Mouse (Mus musculus) heart, embryonic 11.5 days (tissue): Measurements from ENCODE around the gene Ctrc. TPM values are rescaled to one million over a fixed set of nuclear protein-coding genes. Genes with fewer than 3 reads are reported as not detected.

Experiments used
- ATAC-seq: fragments of 200-750 bp; cut with Nextera tagmentation; replicated peaks from 2 replicates; pipeline ENCODE4 v1.8.0; 2017; ENCODE audit warnings: moderate library complexity; ENCODE audit not compliant: insufficient number of reproducible peaks, low FRiP score, low TSS enrichment
- H3K27ac ChIP-seq: fragments of 300-500 bp; sonication (generic); 2 replicates; pipeline ENCODE4 v1.5.1; 2014; ENCODE audit warnings: mild to moderate bottlenecking, low read depth, low read length
- H3K27me3 ChIP-seq: fragments of 300-500 bp; sonication (generic); 2 replicates; pipeline ENCODE4 v1.6.1; 2014; ENCODE audit warnings: mild to moderate bottlenecking, low read length, mixed read lengths; ENCODE audit not compliant: control insufficient read depth, insufficient read depth
- H3K36me3 ChIP-seq: fragments of 300-500 bp; sonication (generic); 2 replicates; pipeline ENCODE4 v1.6.1; 2014; ENCODE audit warnings: mild to moderate bottlenecking, low read length, moderate library complexity, mixed read lengths; ENCODE audit not compliant: control insufficient read depth, insufficient read depth
- H3K4me1 ChIP-seq: fragments of 300-500 bp; sonication (generic); 2 replicates; pipeline ENCODE4 v1.6.1; 2014; ENCODE audit warnings: low read length; ENCODE audit not compliant: control insufficient read depth, insufficient read depth
- H3K4me2 ChIP-seq: fragments of 300-500 bp; sonication (generic); 2 replicates; pipeline ENCODE4 v1.6.1; 2014; ENCODE audit warnings: mild to moderate bottlenecking, moderate library complexity
- H3K4me3 ChIP-seq: fragments of 300-500 bp; sonication (generic); 2 replicates; pipeline ENCODE4 v1.5.1; 2014; ENCODE audit warnings: low read depth, low read length
- H3K9ac ChIP-seq: fragments of 300-500 bp; sonication (generic); 2 replicates; pipeline ENCODE4 v1.6.1; 2014; ENCODE audit warnings: mild to moderate bottlenecking, low read depth, low read length, moderate library complexity
- H3K9me3 ChIP-seq: fragments of 300-500 bp; sonication (generic); replicated peaks from 2 replicates; pipeline ENCODE4 v1.6.1; 2016; ENCODE audit warnings: low read length; ENCODE audit not compliant: control insufficient read depth
- WGBS: fragments of 180-500 bp; shearing (Covaris S2); extraction: QIAGEN DNeasy Blood & Tissue Kit; methylation state at CpG from one replicate; pipeline ENCODE4 v1.1.7; 2014; ENCODE audit not compliant: insufficient replicate concordance; 5-methylcytosine and 5-hydroxymethylcytosine counted together
- polyA plus RNA-seq: library from polyadenylated mRNA; unstranded; fragments of >200 nt; fragmentation: Nextera tagmentation; extraction: Ambion mirVana; gene quantifications from 2 replicates; pipeline ENCODE4 v1.2.1, GENCODE M21; 2014

Ctrc gene
- polyA plus RNA-seq, 1 experiment from 2014 or later = not detected

GRCm38 (mm10) chr4:141853437-141853836 lies 7.3 kb upstream of the Ctrc start:
- Histone ChIP-seq H3K27me3 (no peaks in the 10 kb centered on the region), H3K36me3 (no peaks in the 10 kb centered on the region; the same call in 1 of the 2 replicates), H3K27ac (no peak overlapping the region), H3K9me3 (no peaks in the 10 kb centered on the region), H3K4me1 (no peaks in the 10 kb centered on the region), H3K4me2 (no peak overlapping the region), H3K4me3 (no peak overlapping the region), H3K9ac (no peak overlapping the region)
- no peak for ATAC-seq
- WGBS = 79% methylated on average over 9 of the region's 9 CpGs

GRCm38 (mm10) chr4:141834536-141835095 lies 11.5 kb downstream of the Ctrc start:
- Histone ChIP-seq H3K9me3 (no peaks in the 10 kb centered on the region), H3K4me3 (no peak overlapping the region), H3K9ac (no peak overlapping the region), H3K36me3 (no peaks in the 10 kb centered on the region), H3K27ac (no peak overlapping the region), H3K27me3 (no peaks in the 10 kb centered on the region), H3K4me1 (no peaks in the 10 kb centered on the region), H3K4me2 (no peak overlapping the region)
- no peak; the same call in 1 of the 2 replicates for ATAC-seq
- WGBS = 59% methylated on average over 5 of the region's 5 CpGs

- Histone ChIP-seq H3K4me2 (no peak overlapping the region), H3K9ac (no peak overlapping the region), H3K36me3 (no peaks in the 10 kb centered on the region), H3K27me3 (no peaks in the 10 kb centered on the region), H3K4me1 (no peaks in the 10 kb centered on the region), H3K4me3 (no peak overlapping the region), H3K27ac (no peak overlapping the region), H3K9me3 (no peaks in the 10 kb centered on the region)
- ATAC-seq = no peak
- 48% methylated on average over 1 of the region's 1 CpGs for WGBS
Observed at GRCm38 (mm10) chr4:141833911-141834310, 12.2 kb downstream of the Ctrc start.

GRCm38 (mm10) chr4:141831361-141831760 lies 14.8 kb downstream of the Ctrc start:
- H3K4me1 ChIP-seq = no peaks in the 10 kb centered on the region
- H3K9ac ChIP-seq = no peak overlapping the region
- no peak overlapping the region for H3K27ac ChIP-seq
- no peaks in the 10 kb centered on the region for H3K27me3 ChIP-seq
- no peaks in the 10 kb centered on the region for H3K36me3 ChIP-seq
- ATAC-seq = no peak
- H3K4me3 ChIP-seq = no peak overlapping the region
- H3K9me3 ChIP-seq = no peaks in the 10 kb centered on the region
- no peak overlapping the region for H3K4me2 ChIP-seq
- 70% methylated on average over 7 of the region's 7 CpGs for WGBS

GRCm38 (mm10) chr4:141830381-141830780 lies 15.8 kb downstream of the Ctrc start:
- no peak overlapping the region for H3K9ac ChIP-seq
- H3K27me3 ChIP-seq = no peaks in the 10 kb centered on the region
- WGBS = 58% methylated on average over 11 of the region's 11 CpGs
- H3K4me1 ChIP-seq = no peaks in the 10 kb centered on the region
- H3K4me2 ChIP-seq = no peak overlapping the region
- no peaks in the 10 kb centered on the region for H3K36me3 ChIP-seq
- H3K27ac ChIP-seq = no peak overlapping the region
- H3K9me3 ChIP-seq = no peaks in the 10 kb centered on the region
- H3K4me3 ChIP-seq = no peak overlapping the region
- no peak for ATAC-seq

- Histone ChIP-seq H3K27me3 (no peaks in the 10 kb centered on the region), H3K4me1 (no peaks in the 10 kb centered on the region), H3K4me3 (no peak overlapping the region), H3K4me2 (no peak overlapping the region), H3K9ac (no peak overlapping the region), H3K9me3 (no peaks in the 10 kb centered on the region), H3K36me3 (no peaks in the 10 kb centered on the region), H3K27ac (no peak overlapping the region)
- WGBS = 42% methylated on average over 4 of the region's 4 CpGs
- no peak for ATAC-seq
Observed at GRCm38 (mm10) chr4:141828177-141828576, 18.0 kb downstream of the Ctrc start.

- no peaks in the 10 kb centered on the region for H3K27me3 ChIP-seq
- 80% methylated on average over 2 of the region's 2 CpGs for WGBS
- no peak overlapping the region for H3K27ac ChIP-seq
- H3K4me3 ChIP-seq = no peak overlapping the region
- ATAC-seq = no peak
- H3K4me1 ChIP-seq = no peaks in the 10 kb centered on the region
- no peaks in the 10 kb centered on the region for H3K36me3 ChIP-seq
- no peaks in the 10 kb centered on the region for H3K9me3 ChIP-seq
- no peak overlapping the region for H3K9ac ChIP-seq
- H3K4me2 ChIP-seq = no peak overlapping the region
Observed at GRCm38 (mm10) chr4:141827401-141827800, 18.8 kb downstream of the Ctrc start.

- H3K27ac ChIP-seq = no peak within 1 kb of the TSS
- H3K9ac ChIP-seq = no peak within 1 kb of the TSS
- H3K4me1 ChIP-seq = no peaks in the 10 kb centered on the region
- no peaks in the 10 kb centered on the region for H3K27me3 ChIP-seq
- no peaks in the 10 kb centered on the region for H3K36me3 ChIP-seq
- WGBS = 56% methylated on average over 5 of the region's 5 CpGs
- no peaks in the 10 kb centered on the region for H3K9me3 ChIP-seq
- H3K4me3 ChIP-seq = no peak within 1 kb of the TSS
- no peak for ATAC-seq
- no peak within 1 kb of the TSS for H3K4me2 ChIP-seq
Observed at GRCm38 (mm10) chr4:141826060-141826459, 20.1 kb downstream of the Ctrc start, which contains the start of gene Cela2a. Gene Cela2a (minus strand): TSS chr4:141826160.

- H3K36me3 ChIP-seq = no peaks in the 10 kb centered on the region
- no peaks in the 10 kb centered on the region for H3K27me3 ChIP-seq
- no peaks in the 10 kb centered on the region for H3K9me3 ChIP-seq
- no peak overlapping the region for H3K4me2 ChIP-seq
- no peak overlapping the region for H3K4me3 ChIP-seq
- no peak overlapping the region for H3K27ac ChIP-seq
- 44% methylated on average over 3 of the region's 3 CpGs for WGBS
- no peaks in the 10 kb centered on the region for H3K4me1 ChIP-seq
- no peak overlapping the region for H3K9ac ChIP-seq
- no peak for ATAC-seq
Observed at GRCm38 (mm10) chr4:141822979-141823378, 23.2 kb downstream of the Ctrc start.
